In genomic region chr4:132291624-132292335, GRCm38 (mm10) we compare ENCODE assay signal across 16 mouse cellular contexts. TPM values are rescaled to one million over a fixed set of nuclear protein-coding genes. Genes with fewer than 3 reads are reported as not detected.
DNase-seq lines count a peak whose midpoint lies in the region; ATAC-seq and TF ChIP-seq lines count a peak whose summit lies in the region.
"Had no signal": no experiment of that assay in that cellular context is flagged by ENCODE, and none has a peak within 500 bp of the region (broad histone marks: within the 10 kb centered on the region; RNA-seq: fewer than 3 reads in every experiment).

No protein-coding gene starts in this region.

- peaks cover 48% of the 10 kb centered on the region for H3K36me3 ChIP-seq in embryonic facial prominence, embryonic 13.5 days
- H3K36me3 ChIP-seq in embryonic facial prominence, embryonic 10.5 days (replicated peaks): peaks cover 67% of the 10 kb centered on the region
- H3K36me3 ChIP-seq in kidney, adult 2 months (ENCODE audit: control insufficient read depth, insufficient read depth, low read length): no peaks in the 10 kb centered on the region
- peaks cover 46% of the 10 kb centered on the region for H3K36me3 ChIP-seq in kidney, embryonic 15.5 days
- peaks cover 14% of the 10 kb centered on the region; the same call in 1 of the 2 replicates for H3K36me3 ChIP-seq in lung, postnatal 0 days (ENCODE audit: insufficient read depth, low read length)

- 75% methylated on average over 12 of the region's 12 CpGs for WGBS in embryonic facial prominence, embryonic 13.5 days
- 81% methylated on average over 12 of the region's 12 CpGs for WGBS in embryonic facial prominence, embryonic 10.5 days
- WGBS in kidney, adult 2 months: 87% methylated on average over 12 of the region's 12 CpGs
- WGBS in kidney, embryonic 15.5 days: 86% methylated on average over 12 of the region's 12 CpGs
- WGBS in lung, postnatal 0 days: 82% methylated on average over 12 of the region's 12 CpGs

- no peak for DNase-seq in embryonic facial prominence, embryonic 10.5 days (ENCODE audit: low spot score)
- DNase-seq in kidney, adult 2 months: no peak
- DNase-seq in lung, postnatal 0 days (ENCODE audit: low spot score): no peak
- DNase-seq in lung, postnatal 10 days: no peak
- no peak for DNase-seq in spleen, postnatal 36 days (ENCODE audit: low spot score in 2 of 2)
- DNase-seq in adipocyte (ENCODE audit: low spot score): no peak
- DNase-seq: adrenal gland, postnatal 10 days; cerebellum, postnatal 10 days; kidney, adult 8-10 months; spleen, adult 18-20 months; thymus, postnatal 14 days had no signal

- H3K4me1 ChIP-seq in embryonic facial prominence, embryonic 13.5 days: no peaks in the 10 kb centered on the region
- no peaks in the 10 kb centered on the region for H3K4me1 ChIP-seq in embryonic facial prominence, embryonic 10.5 days
- peaks cover 4% of the 10 kb centered on the region; the same call in 1 of the 2 replicates for H3K4me1 ChIP-seq in kidney, adult 2 months (ENCODE audit: control insufficient read depth, insufficient read depth, low read length)
- H3K4me1 ChIP-seq in kidney, embryonic 15.5 days: no peaks in the 10 kb centered on the region
- no peaks in the 10 kb centered on the region for H3K4me1 ChIP-seq in lung, postnatal 0 days (ENCODE audit: insufficient read depth, low read depth, low read length)
- H3K4me1 ChIP-seq: limb, embryonic 12.5 days had no signal

- no peaks in the 10 kb centered on the region for H3K9me3 ChIP-seq in embryonic facial prominence, embryonic 13.5 days
- no peaks in the 10 kb centered on the region for H3K9me3 ChIP-seq in embryonic facial prominence, embryonic 10.5 days
- H3K9me3 ChIP-seq in kidney, embryonic 15.5 days (replicated peaks): no peaks in the 10 kb centered on the region
- no peaks in the 10 kb centered on the region for H3K9me3 ChIP-seq in lung, postnatal 0 days (ENCODE audit: low read length)

- no peak for TF ChIP-seq EP300 in lung, postnatal 0 days (IDR thresholded peaks at IDR 0.05)

- H3K4me2 ChIP-seq in embryonic facial prominence, embryonic 13.5 days: no peak overlapping the region
- no peak overlapping the region for H3K4me2 ChIP-seq in kidney, embryonic 15.5 days
- no peak overlapping the region for H3K4me2 ChIP-seq in lung, postnatal 0 days (replicated peaks; ENCODE audit: low read depth, low read length)
- H3K4me2 ChIP-seq: hindbrain, embryonic 14.5 days; limb, embryonic 12.5 days had no signal

- ATAC-seq in embryonic facial prominence, embryonic 13.5 days (ENCODE audit: insufficient number of reproducible peaks, insufficient read depth, low FRiP score, low TSS enrichment, low read depth): peak; percentile 48; the same call in 1 of the 2 replicates
- no peak for ATAC-seq in kidney, embryonic 15.5 days (replicated peaks; ENCODE audit: low FRiP score)
- no peak for ATAC-seq in lung, postnatal 0 days

- no peak overlapping the region for H3K27ac ChIP-seq in embryonic facial prominence, embryonic 13.5 days
- H3K27ac ChIP-seq in embryonic facial prominence, embryonic 10.5 days (replicated peaks): no peak overlapping the region
- H3K27ac ChIP-seq in kidney, adult 2 months (ENCODE audit: insufficient read depth, low read depth, low read length): no peak overlapping the region
- H3K27ac ChIP-seq in kidney, embryonic 15.5 days: no peak overlapping the region
- no peak overlapping the region for H3K27ac ChIP-seq in lung, postnatal 0 days (ENCODE audit: low read length)
- H3K27ac ChIP-seq: hindbrain, embryonic 14.5 days; limb, embryonic 12.5 days had no signal

- H3K27me3 ChIP-seq in embryonic facial prominence, embryonic 13.5 days: no peaks in the 10 kb centered on the region
- H3K27me3 ChIP-seq in embryonic facial prominence, embryonic 10.5 days (replicated peaks; ENCODE audit: low read depth, poor library complexity, severe bottlenecking): no peaks in the 10 kb centered on the region
- no peaks in the 10 kb centered on the region for H3K27me3 ChIP-seq in kidney, adult 2 months (replicated peaks; ENCODE audit: control insufficient read depth, insufficient read depth, low read length)
- H3K27me3 ChIP-seq in kidney, embryonic 15.5 days: no peaks in the 10 kb centered on the region
- no peaks in the 10 kb centered on the region for H3K27me3 ChIP-seq in lung, postnatal 0 days (replicated peaks; ENCODE audit: insufficient read depth, low read length)
- H3K27me3 ChIP-seq: limb, embryonic 12.5 days had no signal

- H3K9ac ChIP-seq in embryonic facial prominence, embryonic 13.5 days: no peak overlapping the region
- H3K9ac ChIP-seq in kidney, embryonic 15.5 days: no peak overlapping the region
- H3K9ac ChIP-seq in lung, postnatal 0 days (replicated peaks; ENCODE audit: low read depth): no peak overlapping the region
- H3K9ac ChIP-seq: hindbrain, embryonic 14.5 days; limb, embryonic 12.5 days had no signal

- peak; percentile 30; the same call in 1 of the 2 replicates for TF ChIP-seq CTCF in kidney, adult 2 months (conservative IDR thresholded peaks at IDR 0.05; ENCODE audit: insufficient read depth, insufficient read length, low read depth, low read length)
- TF ChIP-seq CTCF in lung, postnatal 0 days (IDR thresholded peaks at IDR 0.05): peak; percentile 19

- TF ChIP-seq POLR2A in kidney, adult 2 months (IDR thresholded peaks at IDR 0.05; ENCODE audit: low read depth, low read length): no peak

- H3K4me3 ChIP-seq in embryonic facial prominence, embryonic 13.5 days: no peak overlapping the region
- H3K4me3 ChIP-seq in embryonic facial prominence, embryonic 10.5 days: no peak overlapping the region
- no peak overlapping the region for H3K4me3 ChIP-seq in kidney, adult 2 months (ENCODE audit: insufficient read depth, low read depth, low read length)
- H3K4me3 ChIP-seq in kidney, embryonic 15.5 days (replicated peaks): no peak overlapping the region
- no peak overlapping the region for H3K4me3 ChIP-seq in lung, postnatal 0 days (ENCODE audit: low read depth, low read length)
- H3K4me3 ChIP-seq: limb, embryonic 12.5 days; myocyte had no signal

RNA-seq across cellular contexts. Expression of gene Rab42, which starts 11.4 kb away (rescaled TPM):
- 2.1 and 2.6 TPM in 2 replicates for polyA plus RNA-seq in embryonic facial prominence, embryonic 13.5 days (2015; fragmentation: Nextera tagmentation; extraction: Ambion mirVana)
- polyA plus RNA-seq in embryonic facial prominence, embryonic 10.5 days (2016; fragmentation: Nextera tagmentation; extraction: Ambion mirVana): 1.3 and 1.8 TPM in 2 replicates
- 7.2 and 8.9 TPM in 2 replicates for polyA plus RNA-seq in kidney, adult 2 months (2012; rRNA removed)
- polyA plus RNA-seq in kidney, embryonic 15.5 days (2015; fragmentation: Nextera tagmentation; extraction: Ambion mirVana): 3.3 and 3.5 TPM in 2 replicates
- polyA plus RNA-seq in lung, postnatal 0 days (2015; fragmentation: Nextera tagmentation; extraction: Ambion mirVana): 2.3 and 3.1 TPM in 2 replicates

RNA-seq across cellular contexts. Expression of gene Taf12, which starts 17.6 kb away (rescaled TPM):
- 52.5 and 57.9 TPM in 2 replicates for polyA plus RNA-seq in embryonic facial prominence, embryonic 13.5 days (2015; fragmentation: Nextera tagmentation; extraction: Ambion mirVana)
- 58.8 and 59.3 TPM in 2 replicates for polyA plus RNA-seq in embryonic facial prominence, embryonic 10.5 days (2016; fragmentation: Nextera tagmentation; extraction: Ambion mirVana)
- polyA plus RNA-seq in kidney, adult 2 months (2012; rRNA removed): 12.2 and 15.0 TPM in 2 replicates
- 47.7 and 48.3 TPM in 2 replicates for polyA plus RNA-seq in kidney, embryonic 15.5 days (2015; fragmentation: Nextera tagmentation; extraction: Ambion mirVana)
- polyA plus RNA-seq in lung, postnatal 0 days (2015; fragmentation: Nextera tagmentation; extraction: Ambion mirVana): 32.1 and 39.7 TPM in 2 replicates

RNA-seq across cellular contexts. Expression of gene Gmeb1, which starts 30.4 kb away (rescaled TPM):
- 42.6 and 46.2 TPM in 2 replicates for polyA plus RNA-seq in embryonic facial prominence, embryonic 13.5 days (2015; fragmentation: Nextera tagmentation; extraction: Ambion mirVana)
- polyA plus RNA-seq in embryonic facial prominence, embryonic 10.5 days (2016; fragmentation: Nextera tagmentation; extraction: Ambion mirVana): 46.2 and 46.5 TPM in 2 replicates
- 10.7 and 12.8 TPM in 2 replicates for polyA plus RNA-seq in kidney, adult 2 months (2012; rRNA removed)
- 40.0 and 40.1 TPM in 2 replicates for polyA plus RNA-seq in kidney, embryonic 15.5 days (2015; fragmentation: Nextera tagmentation; extraction: Ambion mirVana)
- 17.0 and 23.6 TPM in 2 replicates for polyA plus RNA-seq in lung, postnatal 0 days (2015; fragmentation: Nextera tagmentation; extraction: Ambion mirVana)

RNA-seq across cellular contexts. Expression of gene Trnau1ap, which starts 37.6 kb away (rescaled TPM):
- 78.5 and 83.1 TPM in 2 replicates for polyA plus RNA-seq in embryonic facial prominence, embryonic 13.5 days (2015; fragmentation: Nextera tagmentation; extraction: Ambion mirVana)
- 83.5 and 83.8 TPM in 2 replicates for polyA plus RNA-seq in embryonic facial prominence, embryonic 10.5 days (2016; fragmentation: Nextera tagmentation; extraction: Ambion mirVana)
- polyA plus RNA-seq in kidney, adult 2 months (2012; rRNA removed): 24.4 and 30.2 TPM in 2 replicates
- 73.6 and 80.5 TPM in 2 replicates for polyA plus RNA-seq in kidney, embryonic 15.5 days (2015; fragmentation: Nextera tagmentation; extraction: Ambion mirVana)
- 49.8 and 52.9 TPM in 2 replicates for polyA plus RNA-seq in lung, postnatal 0 days (2015; fragmentation: Nextera tagmentation; extraction: Ambion mirVana)
